Mouse (Mus musculus) neural tube, embryonic 11.5 days (tissue): ENCODE measurements at regions not wholly inside any gene's neighbourhood (a gene's known extent, or its start where the extent isn't known, plus 50 kb on each side); places are given as distances from the start of the nearest gene placed in this dataset.

ENCODE experiments used
- ATAC-seq: fragments of 200-750 bp; cut with Nextera tagmentation; 2 replicates; pipeline ENCODE4 v1.8.0; 2017; ENCODE audit warnings: moderate number of reproducible peaks, mild to moderate bottlenecking, moderate TSS enrichment, moderate library complexity; ENCODE audit not compliant: insufficient read depth, low FRiP score, low TSS enrichment
- DNase-seq: peaks from one replicate; pipeline ENCODE4 v3.0.0-alpha.2; 2015; ENCODE audit warnings: low spot score
- H3K27ac ChIP-seq: fragments of 300-500 bp; sonication (generic); 2 replicates; pipeline ENCODE4 v1.5.1; 2014; ENCODE audit warnings: low read depth, mild to moderate bottlenecking, low read length
- H3K27me3 ChIP-seq: fragments of 300-500 bp; sonication (generic); 2 replicates; pipeline ENCODE4 v1.6.1; 2014; ENCODE audit warnings: mild to moderate bottlenecking, low read length, mixed read lengths; ENCODE audit not compliant: control insufficient read depth, insufficient read depth
- H3K36me3 ChIP-seq: fragments of 300-500 bp; sonication (generic); 2 replicates; pipeline ENCODE4 v1.6.1; 2014; ENCODE audit warnings: mild to moderate bottlenecking, low read length, moderate library complexity, mixed read lengths; ENCODE audit not compliant: control insufficient read depth, insufficient read depth
- H3K4me1 ChIP-seq: fragments of 300-500 bp; sonication (generic); 2 replicates; pipeline ENCODE4 v1.6.1; 2014; ENCODE audit warnings: low read length, mixed read lengths; ENCODE audit not compliant: control insufficient read depth, insufficient read depth
- H3K4me2 ChIP-seq: fragments of 300-500 bp; sonication (generic); 2 replicates; pipeline ENCODE4 v1.6.1; 2014; ENCODE audit warnings: low read depth, mild to moderate bottlenecking, moderate library complexity
- H3K4me3 ChIP-seq: fragments of 300-500 bp; sonication (generic); 2 replicates; pipeline ENCODE4 v1.5.1; 2014; ENCODE audit warnings: low read depth, low read length
- H3K9ac ChIP-seq: fragments of 300-500 bp; sonication (generic); 2 replicates; pipeline ENCODE4 v1.6.1; 2014; ENCODE audit warnings: mild to moderate bottlenecking, low read length
- H3K9me3 ChIP-seq: fragments of 300-500 bp; sonication (generic); 2 replicates; pipeline ENCODE4 v1.6.1; 2016; ENCODE audit warnings: low read length; ENCODE audit not compliant: control insufficient read depth
- WGBS: fragments of 180-500 bp; shearing (Covaris S2); extraction: QIAGEN DNeasy Blood & Tissue Kit; methylation state at CpG from one replicate; pipeline ENCODE4 v1.1.7; 2014; 5-methylcytosine and 5-hydroxymethylcytosine counted together

- Histone ChIP-seq H3K4me2 (no peak overlapping the region), H3K9me3 (no peaks in the 10 kb centered on the region; the same call in 1 of the 2 replicates), H3K4me3 (no peak overlapping the region), H3K27ac (no peak overlapping the region), H3K36me3 (no peaks in the 10 kb centered on the region), H3K9ac (no peak overlapping the region), H3K4me1 (no peaks in the 10 kb centered on the region), H3K27me3 (no peaks in the 10 kb centered on the region)
- no peak for ATAC-seq
- DNase-seq, result no peak
- WGBS, result 75% methylated on average over 1 of the region's 1 CpGs
Observed at GRCm38 (mm10) chr9:115660371-115660770, 248.9 kb upstream of the Gadl1 start.

- no peak overlapping the region for H3K9ac ChIP-seq
- ATAC-seq (no peak), DNase-seq (no peak)
- 69% methylated on average over 5 of the region's 5 CpGs for WGBS
- no peak overlapping the region for H3K4me2 ChIP-seq
- H3K27me3 ChIP-seq, result no peaks in the 10 kb centered on the region
- H3K27ac ChIP-seq, result no peak overlapping the region
- no peaks in the 10 kb centered on the region; the same call in 1 of the 2 replicates for H3K9me3 ChIP-seq
- H3K36me3 ChIP-seq, result no peaks in the 10 kb centered on the region
- H3K4me1 ChIP-seq, result no peaks in the 10 kb centered on the region
- no peak overlapping the region for H3K4me3 ChIP-seq
Observed at GRCm38 (mm10) chr9:115661834-115662425, 247.3 kb upstream of the Gadl1 start.

GRCm38 (mm10) chr9:115665337-115666004, 243.8 kb upstream of the Gadl1 start:
- no peak for DNase-seq
- H3K9me3 ChIP-seq, result no peaks in the 10 kb centered on the region
- H3K4me2 ChIP-seq, result no peak overlapping the region
- H3K9ac ChIP-seq, result no peak overlapping the region
- no peaks in the 10 kb centered on the region for H3K36me3 ChIP-seq
- WGBS, result 54% methylated on average over 5 of the region's 5 CpGs
- no peaks in the 10 kb centered on the region for H3K4me1 ChIP-seq
- no peak overlapping the region for H3K4me3 ChIP-seq
- ATAC-seq, result no peak
- peak overlapping the region; percentile 6; the same call in 1 of the 2 replicates for H3K27ac ChIP-seq
- H3K27me3 ChIP-seq, result no peaks in the 10 kb centered on the region

- Histone ChIP-seq H3K4me2 (no peak overlapping the region), H3K36me3 (no peaks in the 10 kb centered on the region), H3K27ac (no peak overlapping the region), H3K9ac (no peak overlapping the region), H3K9me3 (no peaks in the 10 kb centered on the region), H3K4me1 (no peaks in the 10 kb centered on the region), H3K27me3 (no peaks in the 10 kb centered on the region), H3K4me3 (no peak overlapping the region)
- ATAC-seq (no peak), DNase-seq (no peak)
- 77% methylated on average over 3 of the region's 3 CpGs for WGBS
Observed at GRCm38 (mm10) chr9:115666530-115666929, 242.7 kb upstream of the Gadl1 start.

- Histone ChIP-seq H3K27me3 (no peaks in the 10 kb centered on the region), H3K4me2 (no peak overlapping the region), H3K9ac (no peak overlapping the region), H3K27ac (no peak overlapping the region), H3K36me3 (no peaks in the 10 kb centered on the region), H3K9me3 (no peaks in the 10 kb centered on the region), H3K4me3 (no peak overlapping the region), H3K4me1 (no peaks in the 10 kb centered on the region)
- WGBS, result 66% methylated on average over 9 of the region's 9 CpGs
- no peak for DNase-seq
- ATAC-seq, result no peak
Observed at GRCm38 (mm10) chr9:115680703-115681576, 228.3 kb upstream of the Gadl1 start.

- no peaks in the 10 kb centered on the region for H3K9me3 ChIP-seq
- H3K4me3 ChIP-seq, result no peak overlapping the region
- H3K27ac ChIP-seq, result no peak overlapping the region
- DNase-seq (no peak), ATAC-seq (no peak)
- no peaks in the 10 kb centered on the region for H3K27me3 ChIP-seq
- no peaks in the 10 kb centered on the region for H3K4me1 ChIP-seq
- H3K4me2 ChIP-seq, result no peak overlapping the region
- no peaks in the 10 kb centered on the region for H3K36me3 ChIP-seq
- H3K9ac ChIP-seq, result no peak overlapping the region
- 68% methylated on average over 9 of the region's 9 CpGs for WGBS
Observed at GRCm38 (mm10) chr9:115681841-115682240, 227.4 kb upstream of the Gadl1 start.

GRCm38 (mm10) chr9:115683951-115684350, 225.3 kb upstream of the Gadl1 start:
- Histone ChIP-seq H3K36me3 (no peaks in the 10 kb centered on the region), H3K4me2 (no peak overlapping the region), H3K27ac (no peak overlapping the region), H3K9me3 (no peaks in the 10 kb centered on the region), H3K4me1 (no peaks in the 10 kb centered on the region), H3K4me3 (no peak overlapping the region), H3K9ac (no peak overlapping the region), H3K27me3 (no peaks in the 10 kb centered on the region)
- DNase-seq (no peak), ATAC-seq (no peak)

GRCm38 (mm10) chr9:115686605-115687004, 222.7 kb upstream of the Gadl1 start:
- DNase-seq, result no peak
- no peaks in the 10 kb centered on the region for H3K4me1 ChIP-seq
- no peak for ATAC-seq
- no peak overlapping the region for H3K4me3 ChIP-seq
- no peak overlapping the region for H3K27ac ChIP-seq
- no peaks in the 10 kb centered on the region for H3K27me3 ChIP-seq
- H3K4me2 ChIP-seq, result no peak overlapping the region
- no peak overlapping the region for H3K9ac ChIP-seq
- H3K9me3 ChIP-seq, result no peaks in the 10 kb centered on the region
- WGBS, result 92% methylated on average over 5 of the region's 5 CpGs
- H3K36me3 ChIP-seq, result no peaks in the 10 kb centered on the region
